Mouse (Mus musculus) E14TG2a.4 (cell line): ENCODE results near the gene Prkcsh.

Source experiments
- CTCF ChIP-seq: conservative IDR thresholded peaks from 2 replicates; pipeline ENCODE4 v1.5.1; 2014; ENCODE audit warnings: low read length
- NANOG ChIP-seq: IDR thresholded peaks from 2 replicates; pipeline ENCODE4 v1.6.1; 2014; ENCODE audit warnings: borderline replicate concordance, low read length, mixed read lengths

DNA sequence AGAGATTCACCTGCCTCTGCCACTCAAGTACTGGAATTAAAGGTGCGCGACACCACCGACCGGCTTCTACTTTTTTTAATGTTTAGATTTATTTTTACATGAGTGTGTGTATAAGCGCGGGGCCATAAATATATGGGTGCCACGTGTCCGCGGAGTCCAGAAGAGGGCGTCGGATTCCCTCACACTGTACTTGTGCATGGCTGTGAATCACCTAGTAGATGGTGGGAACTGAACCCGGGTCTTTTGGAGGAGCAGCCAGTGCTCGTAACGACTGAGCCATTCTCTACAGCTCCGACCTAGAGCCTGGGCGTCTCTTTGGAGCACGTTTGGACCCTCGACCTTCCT, 47.4 kb upstream of the Prkcsh start:
- 0 out of 2 replicates have a peak, but pooled peaks have one; percentile 1 for TF ChIP-seq CTCF
- TF ChIP-seq NANOG, result no peak
